Mouse (Mus musculus) C2C12 (cell line): ENCODE measurements at regions not wholly inside any gene's neighbourhood (a gene's known extent, or its start where the extent isn't known, plus 50 kb on each side); places are given as distances from the start of the nearest gene placed in this dataset.

Source experiments
- CTCF ChIP-seq: IDR thresholded peaks from one replicate; pipeline ENCODE4 v1.5.1; 2011; ENCODE audit not compliant: control insufficient read depth, insufficient read depth, insufficient read length
- MAX ChIP-seq: IDR thresholded peaks from one replicate; pipeline ENCODE4 v1.6.1; 2011; ENCODE audit warnings: mild to moderate bottlenecking, control low read depth
- USF1 ChIP-seq: IDR thresholded peaks from one replicate; pipeline ENCODE4 v1.6.1; 2011; ENCODE audit warnings: low read depth, mild to moderate bottlenecking, control low read depth, moderate library complexity

GRCm38 (mm10) chr1:13442366-13442765 lies 2028.5 kb downstream of the A830018L16Rik start:
- TF ChIP-seq CTCF (no peak), USF1 (no peak), MAX (no peak)
